Mouse (Mus musculus): Measurements from ENCODE around the gene Muc20.

The Muc20 gene

DNA sequence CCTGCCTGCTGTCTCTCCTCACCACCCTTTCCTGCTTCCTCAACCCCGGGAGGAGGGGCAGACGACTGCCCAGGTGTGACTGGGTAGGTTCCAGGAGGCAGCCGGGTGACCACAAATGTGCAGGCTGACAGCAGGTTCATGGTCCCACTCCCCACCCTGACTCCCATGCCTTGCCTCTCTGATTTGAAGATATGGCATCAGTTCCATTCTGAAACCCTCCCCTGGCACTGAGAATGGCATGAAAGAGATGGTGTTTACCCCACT lies at the start of gene Muc20:
TSS of gene Muc20 (minus strand) at position 10 of the 264 bp plus-strand sequence.
- no peak for DNase-seq

DNA sequence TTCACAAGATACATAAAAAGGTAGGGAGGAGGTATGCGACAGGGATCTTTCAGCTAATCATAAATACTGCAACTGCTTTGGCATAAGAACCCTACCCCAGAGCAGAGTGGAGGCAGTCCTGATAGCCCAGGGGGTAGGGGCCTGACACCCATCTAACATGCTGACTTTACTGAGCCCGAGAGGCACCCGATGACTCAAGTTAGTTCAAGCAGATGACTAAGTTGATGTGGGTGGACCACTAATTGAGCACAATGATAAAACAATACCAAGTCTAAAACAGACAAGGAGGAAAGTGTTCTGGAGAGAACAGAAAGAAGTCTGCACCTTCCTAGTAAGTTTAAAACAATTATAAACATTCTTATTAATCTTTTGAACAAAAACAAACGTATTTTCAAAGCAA lies 34.3 kb upstream of the Muc20 start:
- no peak for DNase-seq

DNA sequence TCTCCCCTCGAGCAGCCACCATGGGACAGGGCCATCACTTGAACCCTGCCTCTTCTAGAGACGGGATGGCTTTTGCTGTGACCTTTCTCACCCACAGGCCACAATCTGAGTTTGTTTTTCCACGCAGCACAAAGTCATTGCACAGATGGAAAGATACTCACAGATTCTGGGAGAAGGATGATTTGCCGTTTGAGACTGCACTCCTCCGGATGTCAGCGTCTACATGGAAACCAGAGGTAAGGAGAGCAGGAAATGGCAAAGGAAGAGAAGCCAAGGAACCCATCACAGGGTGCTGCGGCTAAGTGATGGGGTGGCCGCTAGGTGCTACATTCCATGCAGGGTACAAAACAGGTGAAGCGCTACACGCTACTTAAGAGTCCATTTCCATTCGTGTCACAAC lies 31.9 kb upstream of the Muc20 start:
- DNase-seq = no peak

GRCm38 (mm10) chr16:32826521-32826920 lies 29.3 kb upstream of the Muc20 start:
- DNase-seq = no peak

DNA sequence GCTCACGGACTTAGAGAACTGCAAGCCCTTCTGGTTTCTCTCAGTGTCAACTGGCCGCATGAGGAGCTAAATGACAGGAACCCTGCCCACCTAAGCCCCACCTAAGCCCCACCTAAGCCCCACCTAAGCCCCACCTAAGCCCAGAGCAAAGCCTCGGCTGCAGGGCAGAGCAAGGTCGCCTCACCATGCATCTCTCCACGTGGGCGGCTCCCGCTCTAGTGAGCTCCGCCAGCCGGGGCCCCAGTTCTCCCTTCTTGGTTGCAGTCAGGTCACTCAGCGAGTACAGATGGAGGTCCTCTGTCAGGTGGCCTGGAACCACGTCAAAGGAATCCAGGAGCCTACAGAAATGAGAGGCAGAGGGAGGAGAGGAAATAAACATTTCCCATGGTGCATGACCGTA lies 28.1 kb upstream of the Muc20 start:
- DNase-seq = no peak

GRCm38 (mm10) chr16:32824061-32824460 lies 26.8 kb upstream of the Muc20 start:
- no peak for DNase-seq

DNA sequence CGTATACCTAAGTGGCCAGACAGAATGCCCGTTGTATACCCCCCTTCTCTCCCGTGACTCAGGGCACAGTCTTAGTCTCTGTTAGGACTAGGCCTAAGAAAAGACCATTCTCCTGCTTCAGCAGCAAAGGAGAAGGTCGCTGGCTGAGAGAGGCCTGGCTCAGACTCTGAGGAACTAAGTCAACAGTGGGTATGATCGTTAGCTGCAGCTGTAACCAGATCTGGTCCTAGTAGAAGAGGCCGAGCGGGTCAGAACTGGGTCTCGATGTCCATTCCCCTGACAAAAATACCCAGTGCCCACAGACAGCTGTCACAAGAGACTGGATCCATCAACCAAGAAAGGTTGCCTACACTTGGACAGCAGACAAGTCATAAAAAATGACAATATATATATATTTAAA lies 26.3 kb upstream of the Muc20 start:
- no peak for DNase-seq

GRCm38 (mm10) chr16:32822881-32823280 lies 25.6 kb upstream of the Muc20 start:
- no peak for DNase-seq

GRCm38 (mm10) chr16:32822450-32822827 lies 25.2 kb upstream of the Muc20 start:
- no peak for DNase-seq

DNA sequence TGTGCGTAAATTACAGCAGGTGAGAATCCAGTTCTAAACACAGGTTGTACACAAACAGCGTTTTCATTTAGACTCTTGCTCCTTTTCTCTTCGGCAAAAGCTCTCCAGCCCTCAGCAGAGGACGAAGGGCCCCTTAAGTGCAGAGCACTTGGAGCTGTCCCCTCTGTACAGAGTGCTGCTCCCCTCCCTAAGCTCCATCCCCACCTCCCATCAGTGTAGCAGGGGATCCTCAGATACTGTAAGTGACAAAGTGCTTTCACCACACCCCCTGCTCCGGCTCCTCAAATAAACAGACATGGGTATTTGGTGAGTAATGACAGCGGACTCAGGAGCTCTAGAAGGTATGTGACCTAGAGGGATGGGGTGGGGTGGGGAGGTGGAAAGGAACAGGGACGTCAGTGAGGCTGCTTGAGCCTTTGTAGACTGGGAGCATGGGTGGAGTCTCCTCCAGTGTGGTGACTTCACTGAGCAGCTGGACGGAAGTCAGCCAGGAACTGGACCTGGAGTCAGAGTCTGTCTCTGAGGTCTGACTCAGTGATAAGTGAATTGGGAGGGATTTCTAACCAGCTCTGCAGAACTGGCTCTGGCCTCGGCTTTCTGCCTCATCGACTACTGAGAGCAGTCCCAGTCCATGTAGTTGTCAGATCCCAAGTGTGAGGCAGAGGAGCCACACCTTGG lies 24.7 kb upstream of the Muc20 start:
- no peak for DNase-seq

DNA sequence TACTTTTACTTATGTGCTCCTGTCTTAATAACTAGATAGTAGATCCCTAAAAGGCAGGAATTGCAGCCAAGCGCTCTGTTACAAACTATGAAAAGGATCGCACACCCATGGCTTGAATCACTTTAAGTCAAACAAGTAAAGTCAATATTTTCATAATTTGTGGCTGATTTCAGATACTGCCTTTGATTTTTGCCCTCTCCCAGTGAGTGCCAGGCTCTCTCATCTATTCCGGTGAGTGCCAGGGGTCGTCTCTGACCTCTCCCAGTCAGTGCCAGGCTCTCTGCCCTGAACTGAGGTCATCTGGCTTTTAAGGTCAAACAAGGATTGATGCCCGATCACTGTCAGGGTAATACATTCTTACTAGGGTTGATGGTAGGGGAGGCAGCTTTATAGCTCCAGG lies 21.2 kb upstream of the Muc20 start:
- no peak for DNase-seq

DNA sequence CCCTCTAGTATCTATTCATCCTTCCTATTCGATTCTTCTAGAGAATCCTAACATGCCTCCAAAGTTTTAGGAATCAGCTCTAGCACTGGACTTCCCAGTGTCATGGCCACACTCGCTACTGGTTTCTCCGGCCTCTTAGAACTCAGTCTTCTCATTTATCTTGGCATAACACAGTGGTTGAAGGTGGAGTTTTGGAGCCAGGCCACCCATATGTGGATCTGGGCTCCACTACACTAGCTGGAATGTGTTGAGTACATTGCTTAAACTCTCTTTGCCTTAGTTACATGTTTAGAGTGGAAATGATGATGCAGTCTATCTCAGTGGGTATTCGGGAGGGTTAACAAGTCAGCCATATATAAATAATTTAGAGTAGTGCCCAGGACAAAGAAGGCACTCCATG lies 20.8 kb upstream of the Muc20 start:
- DNase-seq = no peak

- peak; percentile 47 for DNase-seq
Observed at GRCm38 (mm10) chr16:32815160-32815605, 17.9 kb upstream of the Muc20 start.

DNA sequence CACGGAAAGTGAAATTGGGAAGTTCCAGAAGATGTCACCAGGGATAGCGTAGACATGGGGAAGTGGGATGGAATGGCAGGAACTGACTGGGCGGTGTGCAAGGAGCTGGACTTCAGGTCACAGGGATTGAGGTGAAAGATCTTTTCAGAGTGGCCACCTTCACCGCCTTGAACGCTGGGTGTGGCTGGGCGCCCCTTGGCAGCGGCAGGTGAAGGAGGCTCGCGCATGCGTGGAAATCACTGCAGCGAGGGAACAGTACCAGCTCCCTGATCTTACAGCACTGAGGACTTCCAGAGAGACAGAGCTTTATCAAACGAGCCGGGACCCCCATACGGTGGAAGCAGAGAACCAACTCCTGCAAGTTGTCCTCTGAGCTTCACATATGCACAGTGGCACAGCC lies 17.3 kb upstream of the Muc20 start:
- peak; percentile 47 for DNase-seq

- no peak for DNase-seq
Observed at GRCm38 (mm10) chr16:32813771-32814170, 16.5 kb upstream of the Muc20 start.

DNA sequence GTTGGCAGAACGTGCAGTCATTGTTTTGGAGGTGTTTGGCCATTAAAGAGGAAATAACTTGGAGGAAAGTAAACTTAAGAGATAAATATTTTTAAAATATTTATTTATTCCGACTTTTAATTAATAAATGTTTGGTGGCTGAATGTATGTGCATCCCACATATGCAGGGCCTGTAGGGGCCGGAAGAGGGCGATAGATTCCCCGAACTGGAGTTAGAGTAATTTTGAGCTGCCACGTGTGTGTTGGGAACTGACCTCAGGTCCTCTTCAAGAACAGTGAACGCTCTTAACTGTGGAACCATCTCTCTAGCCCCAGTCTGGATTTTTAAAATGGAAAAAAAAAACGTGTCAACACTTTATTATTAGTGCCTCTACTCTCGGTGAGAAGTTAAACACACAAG lies 16.1 kb upstream of the Muc20 start:
- DNase-seq = no peak

- peak; percentile 89 for DNase-seq
Observed at GRCm38 (mm10) chr16:32812888-32813361, 15.7 kb upstream of the Muc20 start.

- DNase-seq = no peak
Observed at GRCm38 (mm10) chr16:32810321-32810720, 13.1 kb upstream of the Muc20 start, which contains the start of gene Smbd1. TSS of gene Smbd1 (minus strand) at chr16:32810477.

GRCm38 (mm10) chr16:32807408-32808185 lies 10.4 kb upstream of the Muc20 start:
- no peak for DNase-seq

DNA sequence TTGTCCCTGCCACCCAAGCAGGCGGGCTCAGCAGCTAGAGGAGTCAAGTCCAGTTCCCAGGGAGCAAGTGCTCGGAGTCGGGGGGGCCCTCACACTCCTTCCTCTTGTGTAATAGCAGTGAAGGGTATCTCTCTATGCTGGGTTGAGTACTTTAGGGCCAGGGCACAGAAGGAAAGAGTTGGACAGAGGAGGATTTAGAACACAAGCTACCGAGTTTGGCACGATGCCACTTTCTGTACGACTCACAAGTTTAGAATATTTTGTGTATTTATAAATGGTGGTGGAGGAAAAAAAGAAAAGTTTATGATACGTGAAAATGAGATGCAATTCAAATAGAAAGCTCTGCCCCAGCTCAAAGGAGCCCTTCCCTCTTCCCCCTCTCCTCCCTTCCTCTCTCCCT lies 7.9 kb upstream of the Muc20 start:
- DNase-seq = no peak

DNA sequence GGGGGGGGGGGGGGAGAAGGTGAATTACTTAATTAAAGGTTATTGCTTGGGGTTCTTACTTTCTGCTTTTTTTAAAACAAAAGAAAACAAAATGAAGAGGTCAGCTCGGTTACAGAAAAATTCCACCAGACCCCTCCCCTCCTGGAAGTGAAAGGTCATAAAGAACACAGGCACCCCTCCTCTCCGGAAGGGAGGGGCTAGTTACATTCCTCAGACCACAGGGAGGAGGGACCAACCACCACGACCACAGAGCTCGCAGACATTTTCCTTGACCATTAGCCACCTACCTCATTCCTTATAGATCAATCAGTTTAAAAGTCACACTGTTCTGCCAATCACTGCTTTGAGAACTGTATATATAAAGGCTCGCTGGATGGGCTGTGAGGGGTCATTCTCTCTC lies 6.7 kb upstream of the Muc20 start:
- DNase-seq = no peak

DNA sequence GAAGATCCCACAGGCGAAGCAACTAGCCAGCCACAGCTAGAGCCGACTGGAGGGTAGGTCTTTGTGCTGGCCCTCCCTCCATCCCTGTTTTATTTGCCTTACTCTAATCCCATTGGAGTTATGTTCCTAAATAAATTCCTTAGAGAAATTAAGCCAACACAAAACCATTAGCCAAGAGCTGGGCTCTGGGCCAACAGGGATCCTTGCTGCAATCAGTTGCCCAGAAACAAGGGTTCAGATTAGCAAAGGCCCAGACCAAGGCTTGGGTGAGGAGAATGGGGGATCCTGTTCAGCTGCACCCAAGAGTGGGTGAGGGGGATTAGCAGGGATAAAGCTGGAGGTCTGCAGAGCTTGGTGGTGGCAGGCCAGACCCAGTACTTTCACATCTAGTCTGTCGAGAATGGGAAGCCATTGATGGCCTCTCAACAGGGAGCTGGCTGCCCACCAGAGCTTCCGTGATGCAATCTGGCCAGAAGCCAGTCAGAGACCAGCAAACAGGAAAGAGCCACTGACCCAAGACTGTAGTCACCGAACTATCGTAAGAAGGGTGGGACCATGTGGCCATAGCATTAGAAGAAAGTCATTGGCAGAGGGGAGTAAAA lies 6.1 kb upstream of the Muc20 start:
- peak; percentile 71 for DNase-seq

GRCm38 (mm10) chr16:32796676-32797425 lies 384 bp downstream of the Muc20 start:
- DNase-seq = peak; percentile 46

All from retina, postnatal 1 day (tissue).